Comparison of ENCODE assay signal across 22 mouse cellular contexts in the genomic region with DNA sequence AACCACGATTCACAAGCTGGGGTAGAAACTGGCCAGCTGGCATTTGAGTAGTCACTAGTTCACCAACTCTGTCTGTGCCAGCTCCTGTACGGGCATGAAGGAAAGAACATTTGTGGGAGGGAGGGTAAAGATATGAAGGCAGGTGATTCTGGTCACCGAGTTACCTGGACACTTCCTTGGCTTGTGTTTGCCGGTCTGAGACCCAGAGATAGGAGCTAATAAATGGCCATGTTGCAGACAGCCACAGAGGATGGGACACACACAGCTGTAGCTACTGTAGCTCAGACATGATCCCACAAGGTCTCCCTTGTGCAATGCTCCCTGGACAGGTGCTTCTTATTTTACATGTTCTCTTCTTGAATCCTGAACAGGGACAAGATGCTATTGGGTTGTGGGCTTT.
DNase-seq lines count a peak whose midpoint lies in the region; ATAC-seq and TF ChIP-seq lines count a peak whose summit lies in the region.
"Had no signal": no experiment of that assay in that cellular context is flagged by ENCODE, and none has a peak within 500 bp of the region (broad histone marks: within the 10 kb centered on the region; RNA-seq: fewer than 3 reads in every experiment).

No protein-coding gene starts in this region.

- 88% methylated on average over 4 of the region's 4 CpGs for WGBS in heart, adult 2 months
- WGBS in intestine, embryonic 14.5 days = 86% methylated on average over 4 of the region's 4 CpGs
- WGBS in intestine, embryonic 15.5 days = 90% methylated on average over 4 of the region's 4 CpGs
- WGBS in neural tube, embryonic 15.5 days = 92% methylated on average over 4 of the region's 4 CpGs

- H3K4me2 ChIP-seq in intestine, embryonic 14.5 days (ENCODE audit: low read length) = no peak overlapping the region
- no peak overlapping the region for H3K4me2 ChIP-seq in intestine, embryonic 15.5 days (replicated peaks)
- no peak overlapping the region for H3K4me2 ChIP-seq in neural tube, embryonic 15.5 days
- H3K4me2 ChIP-seq: embryonic facial prominence, embryonic 12.5 days; forebrain, embryonic 13.5 days; forebrain, embryonic 15.5 days had no signal

- H3K27me3 ChIP-seq in heart, adult 2 months (ENCODE audit: control insufficient read depth, insufficient read depth, low read length) = no peaks in the 10 kb centered on the region
- no peaks in the 10 kb centered on the region for H3K27me3 ChIP-seq in intestine, embryonic 14.5 days (replicated peaks; ENCODE audit: control insufficient read depth, insufficient read depth, low read length)
- no peaks in the 10 kb centered on the region for H3K27me3 ChIP-seq in intestine, embryonic 15.5 days (replicated peaks)
- no peaks in the 10 kb centered on the region for H3K27me3 ChIP-seq in neural tube, embryonic 15.5 days (replicated peaks)
- H3K27me3 ChIP-seq: CH12.LX; embryonic facial prominence, embryonic 12.5 days; forebrain, embryonic 13.5 days; forebrain, embryonic 15.5 days; Patski had no signal

- no peak overlapping the region for H3K27ac ChIP-seq in heart, adult 2 months
- H3K27ac ChIP-seq in intestine, embryonic 14.5 days (ENCODE audit: low read depth) = no peak overlapping the region
- H3K27ac ChIP-seq in intestine, embryonic 15.5 days = no peak overlapping the region
- H3K27ac ChIP-seq in neural tube, embryonic 15.5 days (replicated peaks) = no peak overlapping the region
- H3K27ac ChIP-seq: embryonic facial prominence, embryonic 10.5 days; embryonic facial prominence, embryonic 12.5 days; forebrain, embryonic 13.5 days; forebrain, embryonic 15.5 days had no signal

- DNase-seq in heart, adult 11 months = peak; percentile 58
- DNase-seq in heart, adult 2 months = no peak
- DNase-seq in intestine, embryonic 14.5 days (ENCODE audit: low spot score) = peak; percentile 25
- DNase-seq in neural tube, embryonic 10.5 days (ENCODE audit: extremely low spot score, low spot score) = peak; percentile 2
- DNase-seq: adrenal gland, adult 8-10 months; adrenal gland, postnatal 14 days; adrenal gland, postnatal 36 days; B cell, adult 2 months; cerebellum, adult 11-12 months; cerebellum, adult 9-10 months; cerebellum, postnatal 10 days; cerebellum, postnatal 25 days had no signal

- no peaks in the 10 kb centered on the region; the same call in 1 of the 2 replicates for H3K4me1 ChIP-seq in heart, adult 2 months (ENCODE audit: control insufficient read depth, insufficient read depth, low read length)
- no peaks in the 10 kb centered on the region for H3K4me1 ChIP-seq in intestine, embryonic 14.5 days (replicated peaks; ENCODE audit: control insufficient read depth, insufficient read depth, low read length)
- no peaks in the 10 kb centered on the region for H3K4me1 ChIP-seq in intestine, embryonic 15.5 days (replicated peaks)
- H3K4me1 ChIP-seq in neural tube, embryonic 15.5 days = 0 out of 2 replicates have a peak, but pooled peaks cover 3% of the 10 kb centered on the region
- H3K4me1 ChIP-seq: embryonic facial prominence, embryonic 10.5 days; embryonic facial prominence, embryonic 12.5 days had no signal

- no peaks in the 10 kb centered on the region for H3K36me3 ChIP-seq in heart, adult 2 months (ENCODE audit: control insufficient read depth, insufficient read depth, low read length)
- H3K36me3 ChIP-seq in intestine, embryonic 14.5 days (ENCODE audit: control insufficient read depth, insufficient read depth, low read length) = no peaks in the 10 kb centered on the region
- H3K36me3 ChIP-seq in intestine, embryonic 15.5 days = no peaks in the 10 kb centered on the region
- H3K36me3 ChIP-seq in neural tube, embryonic 15.5 days = no peaks in the 10 kb centered on the region
- H3K36me3 ChIP-seq: embryonic facial prominence, embryonic 10.5 days; embryonic facial prominence, embryonic 12.5 days; forebrain, embryonic 15.5 days had no signal

- ATAC-seq in intestine, embryonic 14.5 days (replicated peaks; ENCODE audit: low FRiP score, low TSS enrichment, low read depth) = no peak
- no peak for ATAC-seq in intestine, embryonic 15.5 days
- ATAC-seq in neural tube, embryonic 15.5 days (ENCODE audit: low FRiP score) = no peak
- ATAC-seq: activated CD4-positive, CD25-positive, alpha-beta regulatory T cell, adult 4 months; CD4-positive, CD25-positive, alpha-beta regulatory T cell, adult 4 months; forebrain, embryonic 13.5 days; forebrain, embryonic 15.5 days; Patski had no signal

- H3K9ac ChIP-seq in heart, adult 2 months (ENCODE audit: low read depth, low read length) = no peak overlapping the region
- H3K9ac ChIP-seq in intestine, embryonic 14.5 days (ENCODE audit: low read length) = no peak overlapping the region
- no peak overlapping the region for H3K9ac ChIP-seq in intestine, embryonic 15.5 days
- H3K9ac ChIP-seq in neural tube, embryonic 15.5 days (replicated peaks) = no peak overlapping the region
- H3K9ac ChIP-seq: embryonic facial prominence, embryonic 12.5 days; forebrain, embryonic 13.5 days; forebrain, embryonic 15.5 days had no signal

- no peak overlapping the region for H3K4me3 ChIP-seq in heart, adult 2 months
- no peak overlapping the region for H3K4me3 ChIP-seq in intestine, embryonic 14.5 days (ENCODE audit: low read depth, low read length)
- no peak overlapping the region for H3K4me3 ChIP-seq in intestine, embryonic 15.5 days (replicated peaks)
- no peak overlapping the region for H3K4me3 ChIP-seq in neural tube, embryonic 15.5 days (replicated peaks)
- H3K4me3 ChIP-seq: embryonic facial prominence, embryonic 10.5 days; embryonic facial prominence, embryonic 12.5 days; forebrain, embryonic 13.5 days; forebrain, embryonic 15.5 days had no signal

- no peak for TF ChIP-seq CTCF in heart, adult 2 months (IDR thresholded peaks at IDR 0.05)

- H3K79me2 ChIP-seq in heart, adult 2 months (replicated peaks; ENCODE audit: control insufficient read depth, insufficient read depth, low read length) = no peaks in the 10 kb centered on the region

- no peaks in the 10 kb centered on the region for H3K9me3 ChIP-seq in intestine, embryonic 14.5 days (ENCODE audit: control insufficient read depth, low read length)
- H3K9me3 ChIP-seq in intestine, embryonic 15.5 days = no peaks in the 10 kb centered on the region
- no peaks in the 10 kb centered on the region for H3K9me3 ChIP-seq in neural tube, embryonic 15.5 days (replicated peaks)
- H3K9me3 ChIP-seq: embryonic facial prominence, embryonic 10.5 days; embryonic facial prominence, embryonic 12.5 days; forebrain, embryonic 13.5 days; forebrain, embryonic 15.5 days had no signal

- no peak for TF ChIP-seq EP300 in heart, adult 2 months (IDR thresholded peaks at IDR 0.05; ENCODE audit: insufficient read depth, low read depth, low read length)

- TF ChIP-seq POLR2A in heart, adult 2 months (IDR thresholded peaks at IDR 0.05; ENCODE audit: insufficient read depth, low read depth, low read length) = no peak

- intact Hi-C loops in heart, adult 2 months (cut with DNase I) = no loop called here

Comparison
In these comparisons a context has a peak if more than half of its experiments do, and no peak if none do; other contexts are left out.
1. DNase-seq: peak in heart, adult 11 months (single experiment), intestine, embryonic 14.5 days (single experiment) and neural tube, embryonic 10.5 days (single experiment); none in heart, adult 2 months (0 of 2).